Mouse (Mus musculus) midbrain, embryonic 12.5 days (tissue): ENCODE results near the gene H6pd. TPM values are rescaled to one million over a fixed set of nuclear protein-coding genes. Genes with fewer than 3 reads are reported as not detected.

Experiments
- ATAC-seq: fragments of 200-750 bp; cut with Nextera tagmentation; 2 replicates; pipeline ENCODE4 v1.8.0; 2017; ENCODE audit warnings: low read depth, moderate TSS enrichment, moderate library complexity; ENCODE audit not compliant: low FRiP score
- H3K27ac ChIP-seq: fragments of 300-500 bp; sonication (generic); replicated peaks from 2 replicates; pipeline ENCODE4 v1.5.1; 2016; ENCODE audit warnings: mild to moderate bottlenecking
- H3K27me3 ChIP-seq: fragments of 300-500 bp; sonication (generic); 2 replicates; pipeline ENCODE4 v1.6.1; 2016; ENCODE audit warnings: mild to moderate bottlenecking
- H3K36me3 ChIP-seq: fragments of 300-500 bp; sonication (generic); 2 replicates; pipeline ENCODE4 v1.6.1; 2016
- H3K4me1 ChIP-seq: fragments of 300-500 bp; sonication (generic); 2 replicates; pipeline ENCODE4 v1.6.1; 2016
- H3K4me2 ChIP-seq: fragments of 300-500 bp; sonication (generic); replicated peaks from 2 replicates; pipeline ENCODE4 v1.6.1; 2016; ENCODE audit warnings: mild to moderate bottlenecking, moderate library complexity
- H3K4me3 ChIP-seq: fragments of 300-500 bp; sonication (generic); 2 replicates; pipeline ENCODE4 v1.5.1; 2016; ENCODE audit warnings: mild to moderate bottlenecking
- H3K9ac ChIP-seq: fragments of 300-500 bp; sonication (generic); replicated peaks from 2 replicates; pipeline ENCODE4 v1.6.1; 2016; ENCODE audit warnings: mild to moderate bottlenecking, moderate library complexity
- H3K9me3 ChIP-seq: fragments of 300-500 bp; sonication (generic); 2 replicates; pipeline ENCODE4 v1.6.1; 2016; ENCODE audit warnings: mild to moderate bottlenecking
- WGBS: fragments of 180-500 bp; shearing (Covaris S2); methylation state at CpG from one replicate; pipeline ENCODE4 v1.1.7; 2016; 5-methylcytosine and 5-hydroxymethylcytosine counted together
- polyA plus RNA-seq: library from polyadenylated mRNA; unstranded; fragments of >200 nt; fragmentation: Nextera tagmentation; extraction: Ambion mirVana; gene quantifications from 2 replicates; pipeline ENCODE4 v1.2.1, GENCODE M21; 2016

H6pd gene
- polyA plus RNA-seq, 1 experiment from 2014 or later, result 4.1 TPM

- H3K4me3 ChIP-seq, result no peak overlapping the region
- no peaks in the 10 kb centered on the region for H3K36me3 ChIP-seq
- no peak overlapping the region for H3K9ac ChIP-seq
- WGBS, result 89% methylated on average over 5 of the region's 5 CpGs
- no peak overlapping the region for H3K27ac ChIP-seq
- H3K4me1 ChIP-seq, result peaks cover 31% of the 10 kb centered on the region
- ATAC-seq, result no peak
- H3K9me3 ChIP-seq, result no peaks in the 10 kb centered on the region
- peaks cover 31% of the 10 kb centered on the region for H3K27me3 ChIP-seq
- no peak overlapping the region for H3K4me2 ChIP-seq
Measured at GRCm38 (mm10) chr4:149948119-149948518, 60.7 kb downstream of the H6pd start.

- Histone ChIP-seq H3K9ac (no peak overlapping the region), H3K36me3 (no peaks in the 10 kb centered on the region), H3K4me2 (no peak overlapping the region), H3K4me1 (peaks cover 36% of the 10 kb centered on the region), H3K9me3 (no peaks in the 10 kb centered on the region), H3K27ac (no peak overlapping the region), H3K27me3 (peaks cover 31% of the 10 kb centered on the region), H3K4me3 (no peak overlapping the region)
- WGBS, result 89% methylated on average over 5 of the region's 5 CpGs
- ATAC-seq, result no peak
Measured at GRCm38 (mm10) chr4:149947396-149947795, 61.4 kb downstream of the H6pd start.

GRCm38 (mm10) chr4:149945194-149945593, 63.6 kb downstream of the H6pd start:
- Histone ChIP-seq H3K27ac (no peak overlapping the region), H3K4me2 (no peak overlapping the region)

GRCm38 (mm10) chr4:149944214-149944613, 64.6 kb downstream of the H6pd start:
- ATAC-seq, result no peak
- no peak overlapping the region for H3K9ac ChIP-seq
- no peak overlapping the region for H3K27ac ChIP-seq
- H3K9me3 ChIP-seq, result no peaks in the 10 kb centered on the region
- H3K4me2 ChIP-seq, result no peak overlapping the region
- H3K27me3 ChIP-seq, result peaks cover 20% of the 10 kb centered on the region; the same call in 1 of the 2 replicates
- H3K36me3 ChIP-seq, result no peaks in the 10 kb centered on the region
- peaks cover 34% of the 10 kb centered on the region for H3K4me1 ChIP-seq
- 37% methylated on average over 12 of the region's 12 CpGs for WGBS
- no peak overlapping the region for H3K4me3 ChIP-seq

More at GRCm38 (mm10) chr4:149945194-149945593, 63.6 kb downstream of the H6pd start:
- Histone ChIP-seq H3K4me1 (peaks cover 36% of the 10 kb centered on the region), H3K4me3 (no peak overlapping the region), H3K9me3 (no peaks in the 10 kb centered on the region), H3K36me3 (no peaks in the 10 kb centered on the region), H3K9ac (no peak overlapping the region), H3K27me3 (peaks cover 20% of the 10 kb centered on the region)
- no peak for ATAC-seq
- WGBS, result 60% methylated on average over 9 of the region's 9 CpGs

GRCm38 (mm10) chr4:149942831-149943741, 65.7 kb downstream of the H6pd start:
- Histone ChIP-seq H3K4me3 (no peak overlapping the region), H3K9ac (no peak overlapping the region), H3K4me2 (no peak overlapping the region), H3K9me3 (no peaks in the 10 kb centered on the region), H3K36me3 (no peaks in the 10 kb centered on the region), H3K27ac (no peak overlapping the region), H3K4me1 (peaks cover 34% of the 10 kb centered on the region), H3K27me3 (peaks cover 20% of the 10 kb centered on the region; the same call in 1 of the 2 replicates)
- no peak for ATAC-seq
- WGBS, result 57% methylated on average over 10 of the region's 10 CpGs

DNA sequence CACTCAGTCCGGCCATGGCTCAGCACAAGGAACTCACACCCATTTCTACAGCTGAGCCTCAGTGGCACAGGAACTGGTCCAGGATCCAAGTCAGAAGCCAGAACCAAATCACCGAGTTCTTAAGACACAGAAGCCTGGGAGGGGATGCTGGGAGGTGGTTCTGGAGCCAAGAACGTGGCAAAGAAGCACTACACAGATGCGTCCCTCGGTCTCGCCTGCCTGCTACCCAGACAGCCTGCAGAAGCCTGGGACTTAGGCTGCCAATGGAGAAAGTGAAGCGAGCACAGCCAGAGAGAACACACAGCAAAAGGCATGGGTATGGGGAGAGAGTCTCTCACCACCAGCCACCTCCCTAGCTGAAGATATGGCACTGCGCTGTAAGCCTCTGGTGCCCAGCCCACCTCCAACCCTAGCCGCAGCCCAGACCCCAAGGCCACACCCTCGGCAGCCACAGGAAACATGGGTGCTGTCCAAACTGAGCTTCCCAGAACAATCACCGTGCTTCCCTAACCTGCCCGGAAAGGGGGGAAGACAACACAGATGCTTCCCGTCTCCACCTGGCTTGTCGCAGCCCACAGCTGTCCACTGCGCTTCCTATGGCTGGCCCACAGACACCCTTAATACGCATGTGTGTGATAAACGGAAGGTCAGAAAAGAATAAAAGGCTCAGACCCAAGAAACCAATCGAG, 67.6 kb downstream of the H6pd start:
- WGBS, result 88% methylated on average over 17 of the region's 18 CpGs
- H3K36me3 ChIP-seq, result no peaks in the 10 kb centered on the region
- peaks cover 34% of the 10 kb centered on the region for H3K4me1 ChIP-seq
- H3K27me3 ChIP-seq, result peaks cover 9% of the 10 kb centered on the region; the same call in 1 of the 2 replicates
- H3K4me3 ChIP-seq, result no peak overlapping the region
- H3K9me3 ChIP-seq, result no peaks in the 10 kb centered on the region
- H3K9ac ChIP-seq, result no peak overlapping the region
- ATAC-seq, result no peak
- no peak overlapping the region for H3K27ac ChIP-seq
- H3K4me2 ChIP-seq, result no peak overlapping the region

- Histone ChIP-seq H3K9me3 (no peaks in the 10 kb centered on the region), H3K4me1 (peaks cover 10% of the 10 kb centered on the region), H3K36me3 (no peaks in the 10 kb centered on the region), H3K4me3 (no peak overlapping the region), H3K27me3 (peaks cover 9% of the 10 kb centered on the region; the same call in 1 of the 2 replicates), H3K9ac (no peak overlapping the region), H3K4me2 (no peak overlapping the region), H3K27ac (no peak overlapping the region)
- no peak for ATAC-seq
- 78% methylated on average over 8 of the region's 8 CpGs for WGBS
Measured at GRCm38 (mm10) chr4:149938701-149939100, 70.1 kb downstream of the H6pd start.

GRCm38 (mm10) chr4:149936921-149937320, 71.9 kb downstream of the H6pd start:
- Histone ChIP-seq H3K9ac (no peak overlapping the region), H3K27ac (no peak overlapping the region), H3K4me3 (no peak overlapping the region), H3K9me3 (no peaks in the 10 kb centered on the region), H3K4me1 (no peaks in the 10 kb centered on the region), H3K4me2 (no peak overlapping the region), H3K36me3 (no peaks in the 10 kb centered on the region), H3K27me3 (no peaks in the 10 kb centered on the region)
- no peak for ATAC-seq
- 69% methylated on average over 5 of the region's 5 CpGs for WGBS

DNA sequence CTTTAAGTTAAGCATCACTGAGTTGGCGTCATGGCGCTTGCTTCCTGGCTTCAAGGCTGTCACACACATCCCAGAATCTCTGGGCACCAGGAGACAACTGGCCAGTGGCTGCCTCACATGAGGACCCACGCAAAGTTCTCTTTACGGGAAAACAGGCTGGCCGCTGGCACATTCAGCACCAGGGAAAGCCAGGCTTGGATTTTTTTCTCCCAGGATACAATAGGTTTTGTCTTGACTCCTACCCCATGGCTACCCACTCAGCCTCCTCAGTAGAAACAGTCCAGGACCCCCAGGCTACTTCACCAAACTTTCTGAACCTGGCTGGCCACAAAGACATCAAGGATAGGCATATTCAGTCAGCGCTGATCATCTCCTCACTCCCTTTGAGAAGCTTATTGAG, 73.4 kb downstream of the H6pd start:
- no peaks in the 10 kb centered on the region for H3K4me1 ChIP-seq
- H3K9me3 ChIP-seq, result no peaks in the 10 kb centered on the region
- H3K9ac ChIP-seq, result no peak overlapping the region
- WGBS, result 93% methylated on average over 6 of the region's 6 CpGs
- no peaks in the 10 kb centered on the region for H3K27me3 ChIP-seq
- no peaks in the 10 kb centered on the region for H3K36me3 ChIP-seq
- no peak overlapping the region for H3K4me3 ChIP-seq
- H3K27ac ChIP-seq, result no peak overlapping the region
- H3K4me2 ChIP-seq, result no peak overlapping the region
- no peak for ATAC-seq

DNA sequence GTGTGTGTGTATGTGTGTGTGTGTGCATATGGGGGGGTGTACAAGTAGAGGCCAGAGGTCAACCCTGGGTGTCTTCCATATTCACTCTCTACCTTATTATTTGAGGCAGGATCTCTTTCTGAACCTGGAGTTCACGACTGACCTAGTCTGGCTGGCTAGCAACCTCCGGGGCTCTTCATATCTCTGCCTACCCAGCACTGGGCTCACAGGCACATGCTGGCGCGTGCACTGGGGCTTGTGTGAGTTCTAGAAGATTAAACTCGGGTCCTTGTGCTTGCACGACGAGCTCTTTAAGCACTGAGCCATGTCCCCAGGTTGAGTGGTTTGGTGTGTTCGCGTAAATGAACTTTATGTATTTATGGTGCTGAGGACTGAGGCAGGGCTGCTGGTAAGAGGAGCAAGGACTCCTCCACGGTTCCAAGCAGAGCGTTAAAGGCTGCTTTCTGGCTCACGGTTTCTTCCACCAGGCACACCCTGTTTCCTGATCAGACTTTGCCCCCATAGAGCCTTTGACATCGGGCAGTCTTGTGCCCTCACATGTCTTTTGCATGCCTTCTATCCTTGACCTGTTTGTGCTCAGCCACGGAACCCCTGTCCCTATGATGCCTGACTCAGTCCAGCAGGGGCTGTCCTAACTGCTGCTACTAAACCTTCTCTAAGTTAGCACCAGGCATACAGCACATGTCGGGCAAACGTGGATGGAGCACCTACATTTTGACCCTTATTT, 75.1 kb downstream of the H6pd start:
- H3K4me3 ChIP-seq, result no peak overlapping the region
- H3K4me2 ChIP-seq, result no peak overlapping the region
- H3K9ac ChIP-seq, result no peak overlapping the region
- no peaks in the 10 kb centered on the region for H3K27me3 ChIP-seq
- H3K4me1 ChIP-seq, result no peaks in the 10 kb centered on the region
- no peak overlapping the region for H3K27ac ChIP-seq
- no peaks in the 10 kb centered on the region for H3K9me3 ChIP-seq
- ATAC-seq, result no peak
- 90% methylated on average over 16 of the region's 16 CpGs for WGBS
- no peaks in the 10 kb centered on the region for H3K36me3 ChIP-seq

GRCm38 (mm10) chr4:149933025-149933424, 75.8 kb downstream of the H6pd start:
- Histone ChIP-seq H3K9me3 (no peaks in the 10 kb centered on the region), H3K27me3 (no peaks in the 10 kb centered on the region), H3K9ac (no peak overlapping the region), H3K4me1 (no peaks in the 10 kb centered on the region), H3K36me3 (no peaks in the 10 kb centered on the region), H3K27ac (no peak overlapping the region), H3K4me2 (no peak overlapping the region), H3K4me3 (no peak overlapping the region)
- 91% methylated on average over 7 of the region's 7 CpGs for WGBS
- ATAC-seq, result no peak
